Mouse (Mus musculus): Measurements from ENCODE around the gene 1700113H08Rik. TPM values are rescaled to one million over a fixed set of nuclear protein-coding genes. Genes with fewer than 3 reads are reported as not detected.

1700113H08Rik gene
- polyA plus RNA-seq, 1 experiment, result not detected

DNA sequence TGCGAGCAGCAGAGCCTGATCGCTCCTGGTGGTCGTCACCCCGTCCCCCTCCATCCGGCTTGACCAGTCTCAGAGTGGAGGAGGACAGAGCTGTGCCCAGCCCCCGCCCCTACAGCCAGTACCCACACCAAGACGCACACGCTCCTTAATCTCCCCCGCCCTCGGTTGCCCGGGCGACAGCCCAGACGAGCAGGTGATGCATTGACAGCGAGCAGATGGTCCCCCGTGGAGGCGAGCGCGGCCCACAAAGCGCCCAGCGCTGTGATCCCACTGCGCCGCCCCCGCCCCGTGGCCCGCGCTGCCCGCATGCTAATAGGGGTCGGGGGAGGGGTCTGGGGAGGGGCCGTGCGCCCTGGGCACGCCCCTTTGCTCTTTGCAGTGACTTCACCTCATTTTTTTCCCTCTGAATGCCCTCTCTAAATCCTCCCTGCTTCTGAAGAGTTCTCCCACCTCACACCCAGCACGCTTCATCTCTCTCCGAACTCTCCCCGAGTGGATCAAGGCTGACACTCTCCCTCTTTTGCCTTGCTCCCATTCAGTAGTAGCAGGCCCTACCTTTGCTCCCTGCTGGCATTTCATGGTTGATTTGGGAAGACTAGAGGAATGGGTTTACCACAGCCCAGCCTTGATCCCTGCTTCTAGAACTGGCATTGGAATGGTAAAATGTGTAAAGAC lies 543 bp downstream of the 1700113H08Rik start:
- DNase-seq (ENCODE audit: low read depth, low spot score), result no peak
- WGBS, result 2% methylated on average over 34 of the region's 34 CpGs

GRCm38 (mm10) chr10:87058926-87059325 lies 1.1 kb downstream of the 1700113H08Rik start:
- no peak for DNase-seq (ENCODE audit: low read depth, low spot score)
- 37% methylated on average over 9 of the region's 9 CpGs for WGBS

GRCm38 (mm10) chr10:87059447-87059846 lies 1.6 kb downstream of the 1700113H08Rik start:
- 82% methylated on average over 6 of the region's 6 CpGs for WGBS
- no peak for DNase-seq (ENCODE audit: low read depth, low spot score)

GRCm38 (mm10) chr10:87084236-87084635 lies 26.4 kb downstream of the 1700113H08Rik start:
- WGBS, result 76% methylated on average over 6 of the region's 6 CpGs
- DNase-seq (ENCODE audit: low read depth, low spot score), result no peak

GRCm38 (mm10) chr10:87087646-87088045 lies 29.8 kb downstream of the 1700113H08Rik start:
- WGBS, result 75% methylated on average over 5 of the region's 5 CpGs
- no peak for DNase-seq (ENCODE audit: low read depth, low spot score)

GRCm38 (mm10) chr10:87094249-87094648 lies 36.4 kb downstream of the 1700113H08Rik start:
- DNase-seq (ENCODE audit: low read depth, low spot score), result no peak

- no peak for DNase-seq (ENCODE audit: low read depth, low spot score)
- 63% methylated on average over 6 of the region's 6 CpGs for WGBS
Observed at GRCm38 (mm10) chr10:87098722-87099121, 40.9 kb downstream of the 1700113H08Rik start.

GRCm38 (mm10) chr10:87100668-87101067 lies 42.8 kb downstream of the 1700113H08Rik start:
- WGBS, result 92% methylated on average over 4 of the region's 4 CpGs
- no peak for DNase-seq (ENCODE audit: low read depth, low spot score)

DNA sequence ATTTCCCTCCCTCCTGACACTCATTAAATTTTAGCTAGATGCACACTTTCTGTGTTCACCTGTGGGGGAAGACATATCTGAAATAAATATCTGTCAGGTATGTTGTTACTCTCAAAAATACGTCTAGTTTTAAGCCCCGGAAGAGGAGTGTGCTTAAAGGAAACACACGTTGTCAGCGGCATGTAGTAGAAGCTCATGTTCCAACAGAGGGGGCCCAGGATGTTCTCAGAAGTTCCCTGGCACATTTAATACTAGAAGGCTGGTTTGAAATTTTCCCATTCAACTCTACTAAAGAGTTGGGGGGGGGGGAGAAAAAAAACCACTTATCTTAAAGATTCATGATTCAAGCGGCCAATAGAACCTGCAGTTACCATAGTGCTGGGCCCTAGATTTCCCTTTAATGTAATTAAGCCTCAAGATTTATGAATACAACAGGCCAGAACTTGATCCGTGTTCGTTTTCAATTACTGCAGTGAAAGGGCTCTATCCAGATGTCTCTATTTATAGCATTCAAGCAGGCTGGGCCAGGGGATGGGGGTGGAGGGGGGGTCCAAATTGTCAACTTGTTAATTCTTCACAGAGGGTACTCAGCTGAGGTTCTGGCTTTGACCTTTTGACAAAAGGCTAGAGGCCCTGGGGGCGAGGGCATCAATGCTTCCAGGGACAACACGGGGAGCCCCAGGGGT lies 43.6 kb downstream of the 1700113H08Rik start:
- DNase-seq (ENCODE audit: low read depth, low spot score), result no peak
- 51% methylated on average over 9 of the region's 9 CpGs for WGBS

GRCm38 (mm10) chr10:87101951-87102320 lies 44.1 kb downstream of the 1700113H08Rik start:
- WGBS, result 64% methylated on average over 3 of the region's 3 CpGs
- DNase-seq (ENCODE audit: low read depth, low spot score), result no peak

DNA sequence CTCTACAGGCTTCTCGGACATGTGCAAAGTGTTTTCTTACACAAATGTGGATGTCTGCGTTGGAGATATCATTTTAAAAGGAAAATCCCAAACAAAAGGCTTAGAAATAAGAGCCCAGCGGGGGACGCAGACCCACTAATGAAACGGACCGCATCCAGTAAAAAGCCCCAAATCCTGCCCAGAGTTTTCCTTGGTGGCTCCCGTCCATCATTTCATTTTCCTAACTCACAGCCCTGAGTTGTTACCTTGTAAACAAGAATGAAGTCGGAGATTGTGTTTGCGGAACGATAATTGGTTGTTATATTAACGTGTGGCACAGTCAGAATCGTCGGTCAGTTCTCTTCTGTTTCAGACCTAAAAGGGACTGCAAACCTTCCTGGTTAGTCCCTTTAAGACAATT lies 44.6 kb downstream of the 1700113H08Rik start:
- WGBS, result 82% methylated on average over 13 of the region's 13 CpGs
- no peak for DNase-seq (ENCODE audit: low read depth, low spot score)

GRCm38 (mm10) chr10:87103286-87103685 lies 45.4 kb downstream of the 1700113H08Rik start:
- 47% methylated on average over 8 of the region's 8 CpGs for WGBS
- no peak for DNase-seq (ENCODE audit: low read depth, low spot score)

DNA sequence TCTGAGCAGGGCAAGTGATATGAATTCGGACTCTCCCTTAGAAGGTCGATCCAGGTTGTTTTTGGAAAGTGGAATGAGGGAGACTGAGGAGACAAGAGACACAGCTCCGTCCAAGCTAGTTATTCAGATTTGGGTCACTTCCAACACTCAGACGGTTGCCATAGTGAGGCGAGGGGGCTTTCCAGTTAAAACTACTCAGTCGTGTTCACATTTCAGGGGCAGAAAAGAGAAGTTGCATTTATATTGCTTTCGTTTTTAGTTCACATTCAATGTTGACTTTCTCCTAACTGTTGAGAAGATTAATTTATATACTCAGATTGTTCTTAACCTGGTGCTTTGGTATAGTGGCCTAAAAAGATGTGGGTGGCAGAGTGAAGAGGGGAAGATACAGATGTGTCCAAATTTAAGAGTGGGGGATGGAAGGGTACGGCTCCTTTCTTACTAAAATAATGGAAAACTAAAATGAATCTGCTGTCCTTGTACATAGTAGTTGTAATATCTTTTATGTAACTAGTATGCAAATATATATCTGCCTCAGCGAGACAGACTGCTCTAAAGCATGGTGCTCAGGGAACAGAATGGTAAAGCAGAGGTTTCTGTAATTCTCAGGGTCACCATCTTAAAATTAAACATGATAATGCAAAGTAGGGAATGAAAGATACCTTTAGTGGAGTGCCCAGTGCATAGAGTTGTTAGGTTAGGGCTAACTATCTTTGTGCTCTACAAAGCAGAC lies 49.9 kb downstream of the 1700113H08Rik start:
- DNase-seq (ENCODE audit: low read depth, low spot score), result no peak
- 70% methylated on average over 9 of the region's 9 CpGs for WGBS

GRCm38 (mm10) chr10:87108333-87108732 lies 50.5 kb downstream of the 1700113H08Rik start:
- WGBS, result 84% methylated on average over 6 of the region's 6 CpGs
- no peak for DNase-seq (ENCODE audit: low read depth, low spot score)

DNA sequence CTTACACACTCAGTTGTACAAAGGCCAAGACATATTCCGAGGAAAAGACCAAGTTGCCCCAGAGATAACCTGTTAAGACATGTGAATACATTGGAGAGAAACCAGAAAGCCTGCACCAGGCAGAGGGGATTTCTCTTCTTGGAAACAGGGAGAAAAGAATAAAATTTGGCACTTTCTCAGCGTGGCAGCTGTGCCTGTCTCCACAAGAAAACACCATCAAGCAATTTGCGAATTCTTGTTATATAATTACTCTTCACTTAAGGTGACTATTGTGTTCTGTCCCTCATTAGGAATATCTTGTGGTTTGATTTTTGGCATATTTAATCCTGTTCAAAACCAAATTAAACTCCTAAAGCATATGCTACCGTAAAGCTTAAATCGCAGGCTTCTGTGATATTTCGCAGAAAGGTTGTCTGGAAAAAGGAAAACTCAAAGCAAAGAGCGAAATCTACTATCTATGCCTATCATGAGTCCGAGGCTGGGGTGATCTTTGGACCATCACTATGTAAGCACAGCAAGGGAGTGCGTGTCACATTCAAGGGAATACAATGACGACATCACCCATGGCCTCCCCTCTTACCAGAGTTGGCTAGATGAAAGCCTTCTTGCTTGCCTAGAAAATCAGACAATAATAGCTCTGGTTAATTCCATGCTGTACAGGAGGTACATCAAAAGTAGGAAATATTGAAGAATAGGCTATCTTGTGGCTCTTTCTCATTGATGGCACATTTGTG lies 51.4 kb downstream of the 1700113H08Rik start:
- WGBS, result 76% methylated on average over 10 of the region's 10 CpGs

DNA sequence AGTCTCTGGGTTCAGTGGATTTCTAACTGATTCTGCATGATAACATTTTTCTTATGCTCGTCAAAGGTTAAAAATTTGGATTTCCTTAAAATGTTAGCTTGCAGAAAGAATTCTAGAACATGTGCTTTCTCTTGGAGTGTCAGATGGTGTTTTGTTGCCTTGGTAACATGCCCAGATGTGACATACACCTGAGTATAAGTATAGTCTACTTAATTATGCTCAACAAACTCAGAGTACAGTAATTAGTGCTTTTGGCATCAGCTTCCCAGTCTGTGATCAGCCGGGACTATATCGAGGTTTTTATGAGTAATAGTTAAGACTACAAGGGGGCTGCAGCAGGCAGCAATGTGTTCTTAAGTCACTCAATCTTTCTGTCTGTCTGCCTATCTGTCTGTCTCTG lies 53.1 kb downstream of the 1700113H08Rik start:
- 85% methylated on average over 3 of the region's 3 CpGs for WGBS
- DNase-seq (ENCODE audit: low read depth, low spot score), result no peak

More for the DNA sequence above, 51.4 kb downstream of the 1700113H08Rik start:
- DNase-seq (ENCODE audit: low read depth, low spot score), result no peak

GRCm38 (mm10) chr10:87125094-87125493 lies 67.2 kb downstream of the 1700113H08Rik start:
- no peak for DNase-seq (ENCODE audit: low read depth, low spot score)
- WGBS, result 86% methylated on average over 5 of the region's 5 CpGs

GRCm38 (mm10) chr10:87126186-87126824 lies 68.5 kb downstream of the 1700113H08Rik start:
- DNase-seq (ENCODE audit: low read depth, low spot score), result no peak
- WGBS, result 82% methylated on average over 12 of the region's 12 CpGs

DNA sequence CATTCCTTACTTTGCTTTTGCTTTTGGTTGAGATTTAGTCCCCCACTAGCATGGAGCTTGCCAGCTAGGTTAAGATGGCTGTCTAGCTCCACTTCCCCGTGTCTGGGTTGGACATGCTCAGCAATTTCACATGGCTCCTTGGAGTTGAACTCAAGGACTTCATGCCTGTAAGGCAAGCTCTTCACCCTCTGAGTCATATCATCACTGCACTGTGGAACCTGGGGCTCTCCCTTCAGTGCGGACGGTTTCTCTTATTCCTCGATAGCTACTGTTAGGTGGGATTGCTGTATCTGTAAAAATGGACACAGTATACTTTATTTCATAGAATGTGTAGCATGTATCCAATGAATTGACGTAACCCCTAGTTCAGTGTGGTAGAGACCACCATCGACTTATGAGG lies 93.2 kb downstream of the 1700113H08Rik start:
- no peak for DNase-seq (ENCODE audit: low read depth, low spot score)
- 91% methylated on average over 6 of the region's 6 CpGs for WGBS
